Mouse (Mus musculus) liver, embryonic 11.5 days (tissue): Measurements from ENCODE around the gene Gstk1. TPM values are rescaled to one million over a fixed set of nuclear protein-coding genes. Genes with fewer than 3 reads are reported as not detected.

Source experiments
- ATAC-seq: fragments of 200-750 bp; cut with Nextera tagmentation; replicated peaks from 2 replicates; pipeline ENCODE4 v1.8.0; 2017; ENCODE audit warnings: moderate number of reproducible peaks, mild to moderate bottlenecking, moderate TSS enrichment, moderate library complexity; ENCODE audit not compliant: low FRiP score
- DNase-seq: peaks from one replicate; pipeline ENCODE4 v3.0.0-alpha.2; 2017; ENCODE audit warnings: low spot score
- H3K27ac ChIP-seq: fragments of 300-500 bp; sonication (generic); 2 replicates; pipeline ENCODE4 v1.5.1; 2014; ENCODE audit warnings: mild to moderate bottlenecking, low read depth, low read length, control low read depth
- H3K27me3 ChIP-seq: fragments of 300-500 bp; sonication (generic); replicated peaks from 2 replicates; pipeline ENCODE4 v1.6.1; 2014; ENCODE audit warnings: low read length, mixed read lengths; ENCODE audit not compliant: control insufficient read depth, insufficient read depth
- H3K36me3 ChIP-seq: fragments of 300-500 bp; sonication (generic); 2 replicates; pipeline ENCODE4 v1.6.1; 2014; ENCODE audit warnings: mild to moderate bottlenecking, low read length, moderate library complexity, mixed read lengths; ENCODE audit not compliant: control insufficient read depth, insufficient read depth
- H3K4me1 ChIP-seq: fragments of 300-500 bp; sonication (generic); replicated peaks from 2 replicates; pipeline ENCODE4 v1.6.1; 2014; ENCODE audit warnings: low read length, mixed read lengths; ENCODE audit not compliant: control insufficient read depth, insufficient read depth
- H3K4me2 ChIP-seq: fragments of 300-500 bp; sonication (generic); 2 replicates; pipeline ENCODE4 v1.6.1; 2014; ENCODE audit warnings: mild to moderate bottlenecking, control low read depth, moderate library complexity
- H3K4me3 ChIP-seq: fragments of 300-500 bp; sonication (generic); 2 replicates; pipeline ENCODE4 v1.5.1; 2014; ENCODE audit warnings: low read depth, low read length, control low read depth
- H3K9ac ChIP-seq: fragments of 300-500 bp; sonication (generic); 2 replicates; pipeline ENCODE4 v1.6.1; 2014; ENCODE audit warnings: low read depth, low read length, control low read depth
- H3K9me3 ChIP-seq: fragments of 300-500 bp; sonication (generic); 2 replicates; pipeline ENCODE4 v1.6.1; 2016; ENCODE audit warnings: low read length, inconsistent platforms, mixed read lengths; ENCODE audit not compliant: control insufficient read depth
- WGBS: fragments of 180-500 bp; shearing (Covaris S2); extraction: QIAGEN DNeasy Blood & Tissue Kit; methylation state at CpG from one replicate; pipeline ENCODE4 v1.1.7; 2014; 5-methylcytosine and 5-hydroxymethylcytosine counted together
- polyA plus RNA-seq: library from polyadenylated mRNA; unstranded; fragments of >200 nt; fragmentation: Nextera tagmentation; extraction: Ambion mirVana; gene quantifications from 2 replicates; pipeline ENCODE4 v1.2.1, GENCODE M21; 2014

Gene Gstk1
- 10.4 and 13.0 TPM in 2 replicates for polyA plus RNA-seq

DNA sequence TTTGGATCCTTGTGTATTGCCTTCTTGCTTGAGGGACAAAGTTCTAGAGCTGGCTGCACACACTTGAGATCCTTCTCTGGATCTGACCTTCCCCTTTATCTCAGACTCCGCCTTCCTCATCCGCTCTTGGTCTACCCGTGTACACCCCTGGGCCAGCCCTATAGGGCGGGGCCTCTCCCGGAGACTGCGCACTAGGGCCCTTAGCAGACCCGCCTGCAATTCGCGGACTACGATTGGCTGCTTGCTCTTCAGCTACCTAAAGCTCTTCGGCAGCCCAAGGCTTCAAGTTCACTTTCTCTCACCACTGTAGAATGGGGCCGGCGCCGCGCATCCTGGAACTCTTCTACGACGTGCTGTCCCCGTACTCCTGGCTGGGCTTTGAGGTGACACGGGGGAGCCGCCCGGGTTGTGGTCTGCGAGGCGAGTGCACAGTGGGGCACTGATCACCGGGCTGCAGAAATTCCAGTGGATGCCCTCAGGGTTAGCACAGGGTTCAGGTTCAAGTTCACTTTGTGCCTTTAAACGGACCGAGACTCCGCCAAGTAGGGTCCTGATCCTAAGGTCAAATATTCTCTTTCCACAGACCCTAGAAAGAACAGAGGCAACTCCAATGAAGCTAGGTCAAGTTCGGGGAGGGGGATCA lies at the start of gene Gstk1:
Gene Gstk1, plus strand, starts transcription at position 225 of the 643 bp plus-strand sequence.
- Histone ChIP-seq H3K4me1 (peaks cover 11% of the 10 kb centered on the region), H3K27me3 (peaks cover 6% of the 10 kb centered on the region; the same call in 1 of the 2 replicates), H3K4me2 (peak within 1 kb of the TSS; percentile 94), H3K36me3 (no peaks in the 10 kb centered on the region), H3K9me3 (no peaks in the 10 kb centered on the region), H3K27ac (no peak within 1 kb of the TSS), H3K4me3 (peak within 1 kb of the TSS; percentile 57), H3K9ac (peak within 1 kb of the TSS; percentile 62)
- whole genome bisulfite sequencing: 4% methylated on average over 28 of the region's 28 CpGs
- DNase-seq (peak; percentile 81), ATAC-seq (peak; percentile 100)

GRCm38 (mm10) chr6:42197710-42198109 lies 48.0 kb upstream of the Gstk1 start:
- Histone ChIP-seq H3K27me3 (no peaks in the 10 kb centered on the region), H3K4me1 (no peaks in the 10 kb centered on the region), H3K36me3 (no peaks in the 10 kb centered on the region), H3K4me3 (no peak overlapping the region), H3K9me3 (no peaks in the 10 kb centered on the region), H3K27ac (no peak overlapping the region), H3K4me2 (no peak overlapping the region), H3K9ac (no peak overlapping the region)
- DNase-seq: no peak
- no peak for ATAC-seq
- 26% methylated on average over 3 of the region's 3 CpGs for WGBS

- WGBS: 74% methylated on average over 1 of the region's 1 CpGs
- Histone ChIP-seq H3K4me1 (no peaks in the 10 kb centered on the region), H3K36me3 (no peaks in the 10 kb centered on the region), H3K4me3 (no peak overlapping the region), H3K27me3 (no peaks in the 10 kb centered on the region), H3K4me2 (no peak overlapping the region), H3K9ac (no peak overlapping the region), H3K27ac (no peak overlapping the region), H3K9me3 (no peaks in the 10 kb centered on the region)
- no peak for DNase-seq
- ATAC-seq: no peak
Measured at GRCm38 (mm10) chr6:42199498-42199897, 46.2 kb upstream of the Gstk1 start.

GRCm38 (mm10) chr6:42215028-42215427 lies 30.7 kb upstream of the Gstk1 start, which contains the start of gene Tas2r144:
TSS of gene Tas2r144 (plus strand) at chr6:42215328.
- H3K27me3 ChIP-seq: no peaks in the 10 kb centered on the region
- 65% methylated on average over 2 of the region's 2 CpGs for WGBS
- no peak within 1 kb of the TSS for H3K27ac ChIP-seq
- no peak within 1 kb of the TSS for H3K9ac ChIP-seq
- no peak within 1 kb of the TSS for H3K4me3 ChIP-seq
- DNase-seq (no peak), ATAC-seq (no peak)
- H3K4me2 ChIP-seq: no peak within 1 kb of the TSS
- H3K9me3 ChIP-seq: no peaks in the 10 kb centered on the region
- no peaks in the 10 kb centered on the region for H3K36me3 ChIP-seq
- no peaks in the 10 kb centered on the region for H3K4me1 ChIP-seq

DNA sequence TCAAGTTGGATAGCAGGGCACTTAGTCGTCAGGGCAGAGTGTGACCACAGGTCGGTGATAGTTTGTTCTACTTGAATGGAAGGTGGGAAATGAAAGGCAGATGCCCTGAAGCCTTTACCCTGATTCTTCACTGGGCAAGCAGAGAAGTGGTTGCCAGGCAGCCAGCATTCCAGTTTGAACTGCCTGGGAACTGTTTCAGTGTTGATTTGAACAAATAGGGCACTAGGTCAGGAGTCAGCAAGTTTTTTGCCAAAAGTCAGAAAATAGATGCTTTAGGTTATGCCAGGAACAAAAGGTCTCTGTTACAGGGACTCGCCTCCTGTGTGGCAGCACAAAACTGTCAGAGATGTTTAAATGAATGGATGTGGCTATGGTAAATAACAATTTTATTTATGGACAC lies 23.4 kb upstream of the Gstk1 start:
- Histone ChIP-seq H3K9ac (no peak overlapping the region), H3K4me1 (no peaks in the 10 kb centered on the region), H3K4me3 (no peak overlapping the region), H3K4me2 (no peak overlapping the region), H3K27me3 (no peaks in the 10 kb centered on the region), H3K9me3 (no peaks in the 10 kb centered on the region), H3K36me3 (no peaks in the 10 kb centered on the region), H3K27ac (no peak overlapping the region)
- ATAC-seq: no peak
- DNase-seq: no peak
- whole genome bisulfite sequencing: 68% methylated on average over 3 of the region's 3 CpGs

DNA sequence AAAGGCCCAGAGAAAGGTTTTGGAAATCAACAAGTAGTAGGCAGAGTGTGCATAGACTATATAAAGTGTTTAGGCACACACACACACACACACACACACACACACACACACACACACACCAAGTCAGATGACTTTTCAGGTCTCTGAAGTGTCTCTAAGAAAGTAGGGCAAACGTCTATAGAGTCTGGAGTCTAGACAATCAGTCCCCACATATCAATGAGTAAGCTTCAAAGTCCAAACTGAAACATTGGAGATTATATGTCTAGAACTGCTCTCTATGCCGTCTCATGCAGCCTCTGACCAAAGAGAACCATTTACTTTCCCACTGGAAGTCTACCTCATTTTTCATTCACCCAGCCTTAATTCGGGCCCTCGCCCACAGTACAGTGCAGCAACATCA lies 20.7 kb upstream of the Gstk1 start:
- no peak overlapping the region for H3K4me2 ChIP-seq
- no peaks in the 10 kb centered on the region for H3K27me3 ChIP-seq
- no peak overlapping the region for H3K9ac ChIP-seq
- no peaks in the 10 kb centered on the region for H3K4me1 ChIP-seq
- H3K9me3 ChIP-seq: no peaks in the 10 kb centered on the region
- 65% methylated on average over 4 of the region's 4 CpGs for WGBS
- no peaks in the 10 kb centered on the region for H3K36me3 ChIP-seq
- H3K27ac ChIP-seq: no peak overlapping the region
- no peak overlapping the region for H3K4me3 ChIP-seq
- DNase-seq: no peak
- no peak for ATAC-seq

DNA sequence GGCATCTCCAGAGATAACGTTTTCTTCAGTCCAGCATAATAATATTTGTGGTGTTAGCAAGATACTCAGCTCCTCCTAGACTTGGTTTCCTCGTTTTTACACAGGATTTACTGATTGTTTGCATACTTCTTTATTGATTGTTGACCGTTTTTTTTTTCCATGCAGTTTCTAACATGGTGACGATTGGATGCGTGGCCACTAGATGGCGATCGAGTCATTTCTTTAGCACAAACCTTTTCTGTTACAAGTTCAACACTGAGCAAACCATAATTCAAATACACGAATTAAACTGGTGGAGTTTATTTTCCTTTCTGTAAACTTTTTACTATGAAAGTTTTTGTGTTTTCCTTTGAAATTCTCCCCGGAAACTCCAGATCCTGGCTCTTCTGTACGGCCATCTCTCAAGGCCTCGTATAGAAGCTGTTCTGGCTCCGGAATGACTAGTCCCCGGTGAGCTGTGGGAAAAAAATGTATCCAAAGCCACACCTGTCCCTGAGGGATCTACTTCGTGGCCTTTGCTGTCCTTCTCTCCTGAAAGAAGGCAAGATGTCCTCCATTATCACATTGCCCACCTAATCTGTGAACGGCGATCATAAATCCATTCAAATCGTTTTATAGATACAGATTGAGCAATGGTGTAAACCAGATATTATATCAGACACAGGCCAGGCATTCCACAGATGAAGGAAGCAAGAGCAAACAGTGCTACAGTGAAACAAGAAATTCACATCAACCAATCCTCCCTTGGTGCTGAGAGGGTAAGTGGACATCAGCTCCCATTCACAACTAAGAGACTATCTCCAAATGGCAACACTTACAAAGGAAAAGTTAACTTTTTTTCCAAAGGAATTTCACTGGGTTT lies 18.3 kb upstream of the Gstk1 start:
- Histone ChIP-seq H3K4me1 (no peaks in the 10 kb centered on the region), H3K27ac (no peak overlapping the region), H3K27me3 (no peaks in the 10 kb centered on the region), H3K9ac (no peak overlapping the region), H3K4me2 (no peak overlapping the region), H3K4me3 (no peak overlapping the region), H3K9me3 (no peaks in the 10 kb centered on the region), H3K36me3 (no peaks in the 10 kb centered on the region)
- ATAC-seq (no peak), DNase-seq (no peak)
- 36% methylated on average over 17 of the region's 17 CpGs for WGBS

- Histone ChIP-seq H3K4me3 (no peak overlapping the region), H3K27me3 (no peaks in the 10 kb centered on the region), H3K9ac (no peak overlapping the region), H3K4me1 (no peaks in the 10 kb centered on the region), H3K36me3 (no peaks in the 10 kb centered on the region), H3K9me3 (no peaks in the 10 kb centered on the region), H3K27ac (no peak overlapping the region), H3K4me2 (no peak overlapping the region)
- WGBS: 55% methylated on average over 4 of the region's 4 CpGs
- ATAC-seq (no peak), DNase-seq (no peak)
Measured at GRCm38 (mm10) chr6:42229610-42230009, 16.1 kb upstream of the Gstk1 start.
